Mouse (Mus musculus) Patski (cell line): Measurements from ENCODE around the gene Prr30. TPM values are rescaled to one million over a fixed set of nuclear protein-coding genes. Genes with fewer than 3 reads are reported as not detected.
"Not testable (repeated sequence)": the region's sequence is repeated elsewhere in the genome, so short reads cannot be mapped to it uniquely, and the experiment has no call there.

Source experiments
- ATAC-seq: fragments of 100-300 bp; one replicate; pipeline ENCODE4 v1.8.0; 2021
- CTCF ChIA-PET: fragments of 350-600 bp; sonication (Branson Sonifier 250); formaldehyde crosslinking; loops from one replicate; lab custom pipeline; 2022; ENCODE audit warnings: inconsistent platforms; lab: Charles Lee
- POLR2A ChIA-PET: fragments of 350-600 bp; sonication (Branson Sonifier 250); formaldehyde crosslinking; loops from one replicate; lab custom pipeline; 2022; ENCODE audit warnings: antibody characterized with exemption, inconsistent platforms; lab: Charles Lee
- DNase-seq: peaks from one replicate; pipeline ENCODE4 v3.0.0-alpha.2; 2011; ENCODE audit warnings: low read depth, low spot score
- H3K27me3 ChIP-seq: fragments of 371-371 bp; one replicate; pipeline ENCODE4 v1.5.1; 2021
- CTCF ChIP-seq: fragments of 100-300 bp; IDR thresholded peaks from one replicate; pipeline ENCODE4 v1.5.1; 2021
- in situ Hi-C: fragments of 300-500 bp; cut with MboI; formaldehyde crosslinking; loops from 3 replicates; pipeline ENCODE4 v1.11.1; 2018; ENCODE audit warnings: low pct_unique_long_range_greater_than_20kb, mixed read lengths
- polyA plus RNA-seq: library from polyadenylated mRNA; unstranded; gene quantifications from one replicate; pipeline ENCODE4 v1.2.3, GENCODE M21; 2021

Gene Prr30
- not detected for polyA plus RNA-seq

- TF ChIP-seq CTCF = no peak
- ChIA-PET POLR2A (no interaction called here), CTCF (no interaction called here)
- no peaks in the 10 kb centered on the region for H3K27me3 ChIP-seq
- in situ Hi-C loops = no loop called here
- ATAC-seq = no peak
- DNase-seq = no peak
Observed at GRCm38 (mm10) chr14:101200230-101200629, at the start of gene Prr30. Gene Prr30, minus strand, starts transcription at chr14:101200330.

GRCm38 (mm10) chr14:101246793-101247192, 46.7 kb upstream of the Prr30 start:
- TF ChIP-seq CTCF = no peak
- in situ Hi-C loops = no loop called here
- ATAC-seq = no peak
- DNase-seq = no peak
- no peaks in the 10 kb centered on the region for H3K27me3 ChIP-seq
- ChIA-PET CTCF (no interaction called here), POLR2A (interaction anchor here (0.6 kb wide), 1 partner anchor 123 kb away, joined by 4 read pairs; no protein-coding TSS in a partner anchor)

- TF ChIP-seq CTCF = no peak
- in situ Hi-C loops = no loop called here
- POLR2A ChIA-PET = no interaction called here
- ATAC-seq (no peak), DNase-seq (no peak)
- no peaks in the 10 kb centered on the region for H3K27me3 ChIP-seq
- CTCF ChIA-PET = no interaction called here
Observed at GRCm38 (mm10) chr14:101245706-101246105, 45.6 kb upstream of the Prr30 start.

- DNase-seq, ATAC-seq, H3K27me3 ChIP-seq, in situ Hi-C loops, POLR2A ChIA-PET: not testable (repeated sequence)
- CTCF ChIA-PET = interaction anchor here (0.9 kb wide), 1 partner anchor 15 kb away, joined by 3 read pairs; no protein-coding TSS in a partner anchor
Observed at GRCm38 (mm10) chr14:101244441-101244840, 44.3 kb upstream of the Prr30 start.

GRCm38 (mm10) chr14:101237965-101238364, 37.8 kb upstream of the Prr30 start:
- CTCF ChIA-PET = no interaction called here
- in situ Hi-C loops = no loop called here
- H3K27me3 ChIP-seq = no peaks in the 10 kb centered on the region

GRCm38 (mm10) chr14:101229068-101229467, 28.9 kb upstream of the Prr30 start:
- in situ Hi-C loops = no loop called here
- CTCF ChIA-PET = interaction anchor here (0.9 to 1.2 kb wide), 2 partner anchors 15 to 17 kb away, joined by 3 read pairs; no protein-coding TSS in a partner anchor
- no peak for TF ChIP-seq CTCF
- POLR2A ChIA-PET = no interaction called here
- ATAC-seq (no peak), DNase-seq (no peak)
- no peaks in the 10 kb centered on the region for H3K27me3 ChIP-seq

More at GRCm38 (mm10) chr14:101237965-101238364, 37.8 kb upstream of the Prr30 start:
- POLR2A ChIA-PET = no interaction called here
- ATAC-seq = no peak
- DNase-seq = no peak
- TF ChIP-seq CTCF = no peak

GRCm38 (mm10) chr14:101222319-101222718, 22.2 kb upstream of the Prr30 start:
- in situ Hi-C loops = no loop called here
- ChIA-PET CTCF (interaction anchor here (2.0 kb wide), 1 partner anchor 11 kb away, joined by 4 read pairs; no protein-coding TSS in a partner anchor), POLR2A (no interaction called here)
- no peaks in the 10 kb centered on the region for H3K27me3 ChIP-seq
- ATAC-seq (no peak), DNase-seq (no peak)
- no peak for TF ChIP-seq CTCF

GRCm38 (mm10) chr14:101172258-101172657, 27.9 kb downstream of the Prr30 start:
- ATAC-seq (no peak), DNase-seq (no peak)
- CTCF ChIA-PET = no interaction called here
- POLR2A ChIA-PET = no interaction called here
- in situ Hi-C loops = no loop called here
- no peaks in the 10 kb centered on the region for H3K27me3 ChIP-seq
- TF ChIP-seq CTCF = no peak
